Mouse (Mus musculus): Measurements from ENCODE around the gene Csdc2.

Csdc2 gene

GRCm38 (mm10) chr15:81915663-81916062, 20.9 kb upstream of the Csdc2 start:
- ChIA-PET CTCF (interaction anchor here (0.6 to 2.8 kb wide), 7 partner anchors 10 to 146 kb away, joined by 3 to 13 read pairs (median 6); partner anchors contain the start of gene Polr3h (in 1 of the 4)), POLR2A (interaction anchor here in 3 of 4 experiments (0.6 to 4.1 kb wide), 22 partner anchors 9 to 392 kb away, joined by 3 to 26 read pairs (median 4); partner anchors contain the start of genes Polr3h (in 2 of the 3), Aco2 (in 1 of the 3), Csdc2 (in 1 of the 3) and Ep300 (in 1 of the 3))

- ChIA-PET POLR2A (interaction anchor here in 2 of 4 experiments (0.8 to 4.1 kb wide), 15 partner anchors 8 to 253 kb away, joined by 3 to 26 read pairs (median 4); partner anchors contain the start of genes Polr3h (in 2 of the 2), L3mbtl2 (in 1 of the 2) and Tob2 (in 1 of the 2)), CTCF (interaction anchor here in 3 of 4 experiments (0.5 to 2.5 kb wide), 13 partner anchors 9 to 217 kb away, joined by 3 to 15 read pairs (median 4); partner anchors contain the start of gene Polr3h (in 2 of the 3))
Observed at GRCm38 (mm10) chr15:81917201-81917600, 19.4 kb upstream of the Csdc2 start.

DNA sequence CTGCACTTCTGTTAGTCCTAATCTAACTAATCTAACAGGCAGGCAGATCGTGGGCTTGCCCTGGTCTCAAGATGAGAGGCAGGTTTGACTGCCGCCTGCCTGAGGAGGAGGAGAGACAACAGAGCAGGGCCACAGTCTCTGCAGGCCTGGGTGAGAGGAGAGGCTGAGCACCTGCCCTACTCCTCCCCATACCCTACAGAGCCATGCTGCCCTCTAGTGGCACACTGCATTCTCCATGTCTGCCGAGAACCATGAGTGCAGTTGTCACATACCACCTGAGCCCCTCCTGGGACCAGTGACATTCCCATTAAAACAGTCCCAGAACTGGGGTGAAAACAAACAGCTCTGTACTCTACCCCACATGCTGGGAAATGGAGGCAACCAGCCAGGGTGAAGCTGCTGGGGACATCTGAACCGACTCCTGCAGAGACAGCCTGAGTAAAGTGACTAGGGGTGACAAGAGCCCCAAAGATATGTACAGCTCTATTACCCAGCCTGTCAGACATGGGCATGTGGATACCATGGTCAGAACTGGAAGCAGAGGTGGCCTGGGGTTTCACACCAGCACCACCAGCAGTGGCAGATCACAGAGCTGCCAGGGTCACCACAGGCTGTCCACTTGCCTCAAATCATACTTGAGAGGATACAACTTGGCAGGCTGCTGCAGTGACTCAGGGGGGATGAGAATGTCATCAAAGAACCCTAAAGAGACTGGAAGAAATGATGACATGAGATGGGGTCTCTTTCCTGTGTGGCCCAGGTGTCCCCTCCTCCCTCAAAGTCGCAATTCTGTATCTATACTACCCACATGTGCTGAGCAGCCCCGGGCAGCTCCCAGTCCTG, 18.7 kb upstream of the Csdc2 start:
- ChIA-PET CTCF (interaction anchor here (0.8 to 2.5 kb wide), 15 partner anchors 8 to 218 kb away, joined by 3 to 15 read pairs (median 4); partner anchors contain the start of genes Polr3h (in 2 of the 4) and Csdc2 (in 1 of the 4)), POLR2A (interaction anchor here in 3 of 4 experiments (0.7 to 4.1 kb wide), 18 partner anchors 7 to 218 kb away, joined by 3 to 26 read pairs (median 3); partner anchors contain the start of genes Polr3h (in 2 of the 3), Tob2 (in 2 of the 3), Rangap1 (in 1 of the 3) and Zc3h7b (in 1 of the 3))

- POLR2A ChIA-PET: interaction anchor here in 3 of 4 experiments (0.7 to 1.9 kb wide), 9 partner anchors 8 to 174 kb away, joined by 3 to 5 read pairs (median 3); partner anchors contain the start of genes Rangap1 (in 1 of the 3), Tob2 (in 1 of the 3) and Zc3h7b (in 1 of the 3)
- CTCF ChIA-PET: interaction anchor here in 3 of 4 experiments (0.6 to 2.5 kb wide), 9 partner anchors 10 to 157 kb away, joined by 3 to 15 read pairs (median 5); partner anchors contain the start of gene Csdc2 (in 1 of the 3)
Observed at GRCm38 (mm10) chr15:81919062-81919461, 17.5 kb upstream of the Csdc2 start.

DNA sequence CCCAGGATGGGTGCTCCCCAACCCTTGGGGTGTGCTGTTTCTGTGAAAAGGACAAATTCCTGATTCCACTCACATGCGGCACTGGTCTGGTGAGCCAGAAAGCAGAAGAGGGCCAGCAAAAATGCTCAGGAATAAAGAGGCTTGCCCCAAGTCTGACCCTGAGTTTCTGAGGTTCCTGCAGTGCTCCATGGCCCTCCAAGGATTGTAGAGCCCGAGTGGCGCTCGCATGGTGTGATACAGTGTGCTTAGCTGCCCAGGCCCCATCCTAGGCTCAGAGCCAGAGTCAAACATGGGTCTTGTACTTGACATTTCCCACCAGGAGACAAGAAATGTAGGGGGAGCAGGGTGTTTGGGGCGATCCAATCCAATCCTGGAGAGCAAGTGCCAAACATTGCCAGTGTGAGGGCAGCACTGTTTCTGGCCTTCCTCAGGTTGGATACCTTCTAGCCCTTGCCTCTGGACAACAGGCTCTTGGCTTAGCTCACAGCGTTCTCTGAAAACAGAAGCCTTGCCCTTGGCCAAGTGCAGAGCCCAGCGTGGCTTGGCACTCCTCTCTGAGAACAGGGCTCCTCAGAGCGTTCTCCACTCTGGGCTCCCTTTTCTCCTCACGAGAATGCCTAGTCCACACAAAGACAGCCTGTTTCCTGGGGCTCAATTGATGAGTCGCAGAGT, 15.9 kb upstream of the Csdc2 start:
- ChIA-PET POLR2A (interaction anchor here (0.5 to 2.0 kb wide), 12 partner anchors 9 to 825 kb away, joined by 3 to 10 read pairs (median 3); no protein-coding TSS in a partner anchor), CTCF (interaction anchor here in 3 of 4 experiments (0.7 to 1.0 kb wide), 4 partner anchors 9 to 211 kb away, joined by 4 to 11 read pairs (median 4); no protein-coding TSS in a partner anchor)

GRCm38 (mm10) chr15:81921255-81921654, 15.3 kb upstream of the Csdc2 start:
- CTCF ChIA-PET: interaction anchor here in 1 of 4 experiments (0.6 kb wide), 1 partner anchor 193 kb away, joined by 4 read pairs; no protein-coding TSS in a partner anchor
- POLR2A ChIA-PET: interaction anchor here in 2 of 4 experiments (0.6 to 2.0 kb wide), 7 partner anchors 9 to 114 kb away, joined by 3 to 10 read pairs (median 5); partner anchors contain the start of gene Csdc2 (in 1 of the 2)

DNA sequence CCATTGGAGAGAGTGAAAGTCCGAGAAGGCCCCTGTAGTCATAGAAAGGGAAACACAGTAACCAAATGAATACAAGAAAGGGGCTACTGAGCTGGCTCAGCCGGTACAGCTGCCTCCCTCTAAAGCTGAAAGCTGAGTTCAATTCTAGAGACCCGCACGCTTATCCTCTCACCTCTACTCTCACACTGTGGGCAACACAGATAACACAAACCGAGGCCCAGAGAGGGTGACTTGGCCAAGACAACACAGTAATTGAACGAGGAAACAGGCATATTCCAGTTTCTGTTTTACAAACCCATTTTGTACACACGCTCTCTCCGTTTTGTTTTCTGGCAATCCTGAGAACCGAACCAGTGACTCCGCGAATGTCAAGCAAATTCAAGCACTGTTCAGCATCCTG, 11.6 kb upstream of the Csdc2 start:
- ChIA-PET CTCF (interaction anchor here (0.9 to 2.2 kb wide), 9 partner anchors 9 to 111 kb away, joined by 3 to 8 read pairs (median 6); no protein-coding TSS in a partner anchor), POLR2A (interaction anchor here (0.5 to 3.8 kb wide), 57 partner anchors 8 to 308 kb away, joined by 3 to 37 read pairs (median 4); partner anchors contain the start of genes Aco2 (in 2 of the 4), Phf5a (in 2 of the 4), Ccdc134 (in 1 of the 4) and Csdc2 (in 1 of the 4))

DNA sequence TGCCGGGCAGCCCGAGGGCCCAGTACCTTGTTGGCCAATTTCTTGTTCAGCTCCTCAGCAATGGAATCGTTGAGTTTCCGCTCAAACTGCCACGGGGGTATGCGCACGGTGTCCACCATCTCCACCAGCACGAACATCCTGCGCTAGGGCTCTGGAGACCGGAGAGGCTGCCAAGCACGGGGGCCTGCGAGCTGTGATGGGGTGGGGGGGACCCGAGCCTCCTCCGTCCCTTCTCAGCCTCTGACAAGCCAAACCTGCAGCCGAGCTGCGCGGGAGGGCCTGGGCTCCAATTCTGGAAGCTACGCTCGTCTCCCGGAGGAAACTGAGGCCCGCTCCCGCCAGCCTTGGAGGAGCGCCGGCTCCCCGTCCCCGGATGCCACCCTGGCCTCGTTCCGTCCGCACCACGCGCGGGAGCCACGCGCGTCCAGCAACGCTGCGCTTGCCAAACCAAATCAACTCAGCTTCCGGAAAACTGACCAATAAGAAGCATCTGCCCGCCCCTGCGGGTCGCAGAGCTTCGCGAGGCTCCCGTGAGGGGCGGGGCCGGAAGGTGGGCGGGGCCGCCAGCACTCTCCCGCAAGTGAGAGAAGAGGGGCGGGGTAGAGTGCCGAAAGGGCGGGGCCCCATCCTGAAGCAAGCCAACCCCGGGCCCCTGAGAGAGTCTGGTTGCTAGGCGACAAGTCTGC, 10.7 kb upstream of the Csdc2 start, which contains the start of gene Polr3h:
Polr3h (minus strand) TSS at position 481 of the 686 bp plus-strand sequence.
- ChIA-PET POLR2A (interaction anchor here (0.5 to 3.8 kb wide), 116 partner anchors 8 to 1216 kb away, joined by 3 to 37 read pairs (median 4); partner anchors contain the start of genes Csdc2 (in 3 of the 4), Pmm1 (in 3 of the 4), Aco2 (in 2 of the 4) and Phf5a (in 2 of the 4)), CTCF (interaction anchor here (0.5 to 3.2 kb wide), 38 partner anchors 8 to 478 kb away, joined by 3 to 16 read pairs (median 4); partner anchors contain the start of genes Pmm1 (in 3 of the 4), Csdc2 (in 2 of the 4), Rangap1 (in 1 of the 4) and Tef (in 1 of the 4))

DNA sequence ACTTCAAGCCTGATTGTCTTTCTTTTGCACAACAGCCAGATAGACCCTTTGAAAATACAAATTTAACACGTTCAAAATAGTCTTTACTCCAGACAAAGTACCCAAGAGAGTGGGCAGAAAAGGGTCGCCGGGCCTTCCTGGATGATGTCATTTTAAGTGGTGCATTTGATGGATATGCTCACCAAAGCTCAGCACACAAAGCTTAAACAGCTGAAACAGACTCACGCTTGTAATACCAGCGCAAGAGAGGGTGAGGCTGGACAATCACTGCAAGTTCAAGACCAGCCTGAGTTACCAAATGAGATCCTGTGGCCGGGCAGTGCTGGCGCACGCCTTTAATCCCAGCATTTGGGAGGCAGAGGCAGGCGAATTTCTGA, 10.1 kb upstream of the Csdc2 start:
- CTCF ChIA-PET: interaction anchor here (0.5 to 3.2 kb wide), 30 partner anchors 8 to 182 kb away, joined by 3 to 16 read pairs (median 4); partner anchors contain the start of genes Pmm1 (in 3 of the 4), Csdc2 (in 2 of the 4), Rangap1 (in 1 of the 4) and Tef (in 1 of the 4)

DNA sequence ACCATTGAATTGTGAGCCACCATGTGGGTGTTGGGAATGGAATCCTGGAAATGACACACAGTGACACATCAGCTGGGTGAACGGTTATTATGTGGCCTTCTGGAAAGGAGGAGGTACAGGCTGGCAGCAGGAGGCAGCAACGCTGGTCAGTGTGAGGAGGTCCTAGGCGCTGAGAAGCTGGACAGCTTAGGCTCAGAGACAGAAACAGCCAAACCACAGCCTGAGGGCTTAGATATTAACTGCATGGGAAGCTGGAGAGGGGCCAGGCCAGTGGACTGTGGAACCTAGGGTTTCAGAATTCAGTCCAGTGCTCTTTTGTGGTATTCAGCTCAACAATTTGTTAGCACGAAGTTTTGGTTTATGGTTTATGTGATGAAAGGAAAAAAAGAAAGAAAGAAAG, 8.8 kb upstream of the Csdc2 start:
- ChIA-PET CTCF (interaction anchor here in 2 of 4 experiments (0.6 to 3.2 kb wide), 2 partner anchors 32 to 65 kb away, joined by 4 to 13 read pairs; partner anchors contain the start of gene Pmm1 (in 1 of the 2)), POLR2A (interaction anchor here in 2 of 4 experiments (0.6 to 1.1 kb wide), 5 partner anchors 11 to 116 kb away, joined by 3 to 5 read pairs (median 4); partner anchors contain the start of gene Pmm1 (in 1 of the 2))

More for the DNA sequence above, 10.1 kb upstream of the Csdc2 start:
- POLR2A ChIA-PET: interaction anchor here (0.6 to 3.8 kb wide), 99 partner anchors 8 to 527 kb away, joined by 3 to 37 read pairs (median 4); partner anchors contain the start of genes Csdc2 (in 3 of the 4), Pmm1 (in 3 of the 4), Aco2 (in 2 of the 4) and Phf5a (in 2 of the 4)

DNA sequence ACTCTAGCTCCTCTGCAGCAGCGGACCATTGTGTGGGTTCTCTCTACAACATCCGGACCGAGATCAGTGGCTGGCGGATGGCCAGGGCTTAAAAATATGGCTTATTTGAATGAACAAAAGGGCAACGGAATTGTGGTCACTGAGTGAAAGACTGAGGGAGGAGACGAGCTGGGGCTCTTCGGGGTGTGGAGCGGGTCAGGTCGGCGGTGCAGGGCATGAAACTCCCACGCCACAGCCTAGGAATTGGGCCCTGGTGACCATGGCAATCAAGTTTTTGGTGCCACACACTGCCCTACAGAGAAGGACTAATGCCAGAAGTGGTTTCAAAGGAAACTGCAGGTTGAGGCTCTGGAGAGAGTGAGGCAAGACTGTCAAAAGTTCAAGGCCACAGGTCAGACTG, 8.3 kb upstream of the Csdc2 start:
- CTCF ChIA-PET: interaction anchor here in 2 of 4 experiments (0.6 to 3.2 kb wide), 2 partner anchors 32 to 88 kb away, joined by 3 to 13 read pairs; partner anchors contain the start of gene Pmm1 (in 1 of the 2)
- POLR2A ChIA-PET: interaction anchor here in 2 of 4 experiments (0.6 to 1.1 kb wide), 5 partner anchors 10 to 116 kb away, joined by 3 to 5 read pairs (median 4); partner anchors contain the start of gene Pmm1 (in 1 of the 2)

GRCm38 (mm10) chr15:81932951-81933470, 3.5 kb upstream of the Csdc2 start:
- ChIA-PET POLR2A (interaction anchor here in 2 of 4 experiments (0.7 to 1.8 kb wide), 12 partner anchors 9 to 123 kb away, joined by 3 to 6 read pairs (median 3); no protein-coding TSS in a partner anchor), CTCF (interaction anchor here in 2 of 4 experiments (1.0 kb wide), 2 partner anchors 28 to 102 kb away, joined by 3 read pairs; no protein-coding TSS in a partner anchor)

DNA sequence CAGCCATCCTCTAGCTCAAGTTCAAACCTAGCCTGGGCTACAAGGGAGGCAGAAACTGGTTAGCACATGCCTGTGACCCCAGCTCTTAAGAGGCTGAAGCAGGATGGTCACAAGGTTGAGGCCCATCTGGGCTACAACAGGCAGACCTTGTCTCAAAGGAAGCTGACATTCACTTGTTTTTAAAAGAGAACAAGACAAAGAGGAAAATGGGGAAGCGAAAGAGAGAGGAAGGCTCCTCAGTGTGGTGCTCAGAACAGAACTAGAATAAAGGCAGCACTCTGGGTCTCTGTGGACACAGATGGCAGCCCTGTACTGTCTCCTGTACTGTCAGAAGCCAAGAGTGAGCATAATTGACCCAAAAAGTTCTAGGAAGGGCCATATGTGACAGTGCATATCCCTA, 2.6 kb upstream of the Csdc2 start:
- POLR2A ChIA-PET: interaction anchor here in 1 of 4 experiments (1.1 to 1.8 kb wide), 5 partner anchors 10 to 62 kb away, joined by 3 to 6 read pairs (median 3); no protein-coding TSS in a partner anchor
- CTCF ChIA-PET: no interaction called here

GRCm38 (mm10) chr15:81935869-81936637, 506 bp upstream of the Csdc2 start:
- POLR2A ChIA-PET: interaction anchor here (0.6 to 4.9 kb wide), 41 partner anchors 9 to 1220 kb away, joined by 3 to 41 read pairs (median 4); partner anchors contain the start of genes Polr3h (in 3 of the 4), Pmm1 (in 2 of the 4), Ep300 (in 1 of the 4) and Srebf2 (in 1 of the 4)
- CTCF ChIA-PET: interaction anchor here in 3 of 4 experiments (0.7 to 3.3 kb wide), 21 partner anchors 10 to 244 kb away, joined by 3 to 16 read pairs (median 4); partner anchors contain the start of genes Polr3h (in 2 of the 3), Pmm1 (in 1 of the 3), Rangap1 (in 1 of the 3) and Zc3h7b (in 1 of the 3)

Data from embryonic stem cell, embryonic (primary cell).